Mouse (Mus musculus): ENCODE results near the gene Gapvd1.
A peak's percentile ranks its signal among the peaks of the same experiment; 100 is the strongest.

Gene Gapvd1

GRCm38 (mm10) chr2:34711904-34712303 is 43.1 kb downstream of the Gapvd1 start:
- no peak for DNase-seq (ENCODE audit: low read depth, low spot score)

DNA sequence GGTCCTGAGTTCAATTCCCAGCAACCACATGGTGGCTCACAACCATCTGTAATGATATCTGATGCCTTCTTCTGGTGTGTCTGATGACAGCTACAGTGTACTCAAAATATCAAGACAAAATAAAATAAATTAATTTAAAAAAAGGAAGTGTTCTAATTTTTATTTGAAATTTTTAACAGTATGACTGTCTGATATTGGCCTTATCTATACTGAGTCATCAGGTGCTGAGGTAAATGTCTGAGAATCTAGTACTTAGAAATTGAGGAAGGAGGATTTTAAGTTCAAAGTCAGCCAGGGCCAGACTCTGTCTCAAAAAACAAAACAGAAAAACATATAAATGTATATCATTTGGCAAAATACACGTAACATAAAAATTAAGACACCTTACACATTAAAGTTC is 46.4 kb downstream of the Gapvd1 start:
- DNase-seq (ENCODE audit: low read depth, low spot score), result no peak

DNA sequence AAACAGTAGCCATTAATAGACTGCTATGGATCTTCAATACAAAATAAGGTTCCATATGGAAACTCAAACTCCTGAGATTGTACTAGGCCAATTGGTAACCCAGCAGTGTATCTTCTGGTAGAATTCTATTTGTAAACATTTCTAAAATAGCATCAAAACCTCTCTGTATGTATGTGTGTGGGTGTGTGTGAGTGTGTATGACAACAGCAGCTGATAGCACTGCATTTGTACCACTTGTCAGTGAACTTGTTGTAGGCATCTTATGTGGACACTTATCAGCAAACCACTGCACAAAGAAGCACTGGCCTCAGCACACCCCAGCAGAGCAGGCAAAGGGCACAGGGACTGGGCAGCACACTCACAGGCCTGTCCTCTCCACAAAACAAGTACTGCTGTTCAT is 58.4 kb downstream of the Gapvd1 start:
- no peak for DNase-seq (ENCODE audit: low read depth, low spot score)

GRCm38 (mm10) chr2:34692861-34693260 is 62.2 kb downstream of the Gapvd1 start:
- no peak for DNase-seq (ENCODE audit: low read depth, low spot score)

DNA sequence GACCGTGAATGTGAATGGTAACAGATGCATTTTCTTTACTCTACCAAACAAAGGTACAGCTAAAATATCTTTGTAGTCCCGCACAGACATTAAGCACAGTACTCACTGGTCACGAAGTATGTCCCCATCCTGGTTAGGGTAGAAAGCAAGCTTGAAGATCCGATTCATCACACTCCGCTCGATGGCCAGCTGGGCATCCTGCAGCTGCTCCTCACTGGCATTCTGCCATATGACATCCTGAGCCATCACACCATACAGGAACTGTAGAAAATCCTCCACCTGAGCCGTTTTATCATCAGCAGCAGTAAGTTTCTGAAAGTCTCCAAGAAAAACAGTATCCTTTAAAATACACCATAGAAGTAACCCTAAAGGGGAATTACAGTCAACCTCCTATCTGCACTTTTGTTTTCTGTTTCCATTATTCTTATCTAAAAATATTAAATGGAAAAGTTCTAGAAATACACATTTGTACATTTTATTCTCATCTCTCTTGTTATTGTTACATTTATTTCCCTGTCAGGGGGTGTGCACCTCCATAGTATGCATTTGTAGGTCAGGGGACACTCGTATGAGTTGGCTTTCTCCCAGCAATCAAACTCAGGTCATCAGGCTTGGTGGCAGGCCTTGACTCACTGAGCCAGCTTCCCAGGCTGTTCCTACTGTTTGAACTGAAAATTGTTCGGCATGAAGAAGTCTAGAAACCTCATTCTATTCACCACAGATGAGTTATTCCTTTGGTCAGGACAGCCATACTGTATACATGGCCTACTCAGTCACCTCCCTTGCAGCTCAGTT is 70.8 kb downstream of the Gapvd1 start:
- no peak for DNase-seq (ENCODE audit: low read depth, low spot score)

GRCm38 (mm10) chr2:34677976-34678375 is 77.1 kb downstream of the Gapvd1 start:
- no peak for DNase-seq (ENCODE audit: low read depth, low spot score)

DNA sequence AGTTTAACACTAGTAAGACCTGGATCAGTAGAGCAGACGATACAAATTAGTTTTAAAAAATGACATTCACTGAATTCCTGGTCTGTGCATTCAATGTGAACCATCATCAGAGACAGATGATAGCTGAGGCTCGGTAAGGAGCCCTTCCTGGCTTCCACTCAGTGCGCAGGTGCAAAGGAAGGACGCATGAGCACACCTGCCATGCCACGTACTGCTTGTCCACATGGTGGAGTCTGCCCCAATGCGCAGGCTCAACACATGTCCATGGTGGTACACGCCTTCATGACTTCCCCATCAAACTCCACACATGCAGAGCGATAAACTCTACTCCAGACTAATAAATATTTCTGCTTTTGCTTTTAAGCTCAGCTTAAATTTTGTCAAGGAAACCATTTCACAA is 78.0 kb downstream of the Gapvd1 start:
- DNase-seq (ENCODE audit: low read depth, low spot score), result no peak

DNA sequence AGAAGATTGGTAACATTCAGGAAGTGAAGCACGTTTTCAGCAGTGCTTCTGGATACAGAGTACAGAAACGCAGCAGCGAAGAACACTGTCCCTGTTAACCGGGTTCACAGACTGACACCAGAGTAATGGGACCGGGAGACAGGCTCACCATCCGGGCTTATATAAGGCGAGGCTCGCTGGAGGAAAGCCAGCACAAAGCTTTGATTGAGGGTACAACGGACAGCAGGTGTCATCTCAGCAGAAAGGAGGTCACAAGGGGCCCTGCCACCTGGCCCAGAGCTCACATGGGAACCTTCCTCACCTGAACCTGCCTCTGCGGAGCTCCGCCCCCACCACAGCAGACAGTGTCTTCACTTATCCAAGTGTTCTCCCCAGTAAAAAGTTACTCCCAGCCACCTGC is 81.2 kb downstream of the Gapvd1 start:
- DNase-seq (ENCODE audit: low read depth, low spot score), result no peak

DNA sequence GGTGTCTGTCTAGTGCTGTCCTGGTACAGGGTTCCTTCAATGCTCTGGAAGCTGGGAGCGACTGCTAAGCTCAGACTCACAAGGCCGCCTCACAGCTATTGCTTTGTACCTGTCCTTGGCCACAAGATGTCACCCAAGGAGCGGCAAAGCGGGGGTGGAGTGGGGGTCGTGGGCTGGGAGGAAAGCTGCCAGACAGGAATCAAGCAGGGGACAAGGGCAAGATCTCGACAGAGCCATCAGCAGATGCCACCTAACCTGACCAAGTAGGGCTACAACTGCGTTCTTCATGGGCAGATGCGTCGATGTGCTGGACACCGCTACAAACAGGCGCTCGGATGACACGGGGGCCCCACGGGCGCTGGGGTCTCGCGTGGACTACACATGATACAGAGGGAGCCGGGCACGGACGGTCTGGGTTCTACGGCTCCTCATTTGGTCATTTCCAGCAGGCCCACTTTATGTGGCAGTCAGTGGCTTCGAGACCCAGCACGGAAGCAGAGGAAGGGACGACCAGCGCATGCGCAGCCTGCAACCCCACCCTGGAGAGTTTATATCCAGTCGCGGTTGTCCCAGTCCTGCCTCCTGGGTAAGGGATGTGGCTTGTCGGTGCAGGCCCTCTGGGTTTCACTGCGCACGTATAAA is 83.5 kb downstream of the Gapvd1 start:
- DNase-seq (ENCODE audit: low read depth, low spot score), result no peak

GRCm38 (mm10) chr2:34670470-34670869 is 84.6 kb downstream of the Gapvd1 start:
- no peak for DNase-seq (ENCODE audit: low read depth, low spot score)

DNA sequence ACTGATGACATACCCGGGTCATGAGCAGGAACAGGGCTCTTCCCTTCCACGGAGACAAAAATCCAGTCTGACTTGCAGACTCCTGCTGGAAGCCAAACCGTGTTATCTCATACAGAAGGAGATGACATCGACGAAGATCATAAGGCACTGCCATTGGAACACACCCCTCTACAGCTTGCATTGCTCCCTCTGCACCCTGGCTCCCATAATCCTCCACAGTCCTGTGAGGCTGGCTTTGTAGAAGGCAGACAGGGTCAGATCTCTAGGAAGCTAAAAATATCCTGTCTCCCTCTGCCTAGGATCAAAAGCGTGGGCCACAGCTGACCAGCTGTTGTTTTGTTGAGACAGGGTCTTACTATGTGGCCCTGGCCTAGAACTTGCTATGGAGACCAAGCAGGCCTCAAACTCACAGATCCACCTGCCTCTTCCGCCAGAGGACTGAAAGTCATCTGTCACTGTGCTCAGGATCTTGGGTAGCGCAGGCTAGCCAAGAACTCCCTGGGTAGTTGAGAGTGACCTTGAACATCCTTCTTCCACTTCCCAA is 85.8 kb downstream of the Gapvd1 start:
- no peak for DNase-seq (ENCODE audit: low read depth, low spot score)

DNA sequence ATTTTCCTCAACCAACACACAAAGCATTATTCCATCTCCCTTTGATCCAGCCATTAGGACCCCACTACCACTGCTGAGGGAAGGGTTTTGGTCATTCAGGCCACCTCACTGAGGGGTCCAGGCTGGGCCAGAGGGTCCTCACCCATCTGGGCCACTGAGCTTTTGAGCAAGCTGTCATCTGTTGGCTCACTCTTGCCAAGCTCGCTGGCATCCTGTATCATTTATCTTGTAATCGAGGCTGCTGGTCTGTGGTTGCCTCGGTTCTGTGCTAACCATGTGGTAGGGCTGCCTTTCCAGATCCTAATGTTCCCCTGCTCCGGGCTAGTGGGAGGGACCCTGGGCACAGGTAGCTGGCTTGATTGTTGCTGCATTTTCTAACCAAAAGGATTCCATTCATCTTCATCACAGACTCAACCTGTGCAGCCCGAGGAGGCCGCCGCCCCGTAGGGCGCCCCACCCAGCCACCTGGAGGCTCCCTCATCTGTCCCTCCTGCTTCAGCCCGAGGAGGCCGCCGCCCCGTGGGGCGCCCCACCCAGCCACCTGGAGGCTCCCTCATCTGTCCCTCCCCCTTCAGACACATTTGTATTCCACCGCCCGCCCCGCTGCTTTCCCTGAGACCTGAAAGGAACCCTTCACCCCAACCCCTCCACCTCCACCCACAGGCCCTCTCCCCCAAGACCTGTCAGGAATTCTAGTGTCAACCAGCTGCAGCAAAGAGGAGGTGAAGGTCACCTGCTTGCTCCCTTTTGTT is 86.4 kb downstream of the Gapvd1 start:
- peak; percentile 28 for DNase-seq (ENCODE audit: low read depth, low spot score)

DNA sequence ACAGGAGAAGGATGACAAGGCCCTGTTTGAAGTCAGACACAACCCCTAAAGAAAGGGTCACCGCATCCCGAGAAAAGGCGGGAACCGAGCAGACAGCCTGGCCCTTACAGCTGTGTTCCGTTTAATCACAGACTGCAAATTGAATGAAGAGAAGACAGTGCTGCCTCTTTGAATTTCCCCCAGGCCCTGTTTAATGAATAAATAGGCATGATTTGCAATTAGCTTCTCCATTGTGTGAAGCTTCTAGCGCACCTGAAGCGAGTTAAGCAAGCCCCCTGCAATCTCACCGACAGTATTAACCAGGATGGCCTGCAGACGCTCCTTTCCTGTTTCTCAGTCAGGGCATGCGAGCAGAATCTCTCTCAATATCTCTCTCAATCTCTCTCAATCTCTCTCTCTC is 87.2 kb downstream of the Gapvd1 start:
- DNase-seq (ENCODE audit: low read depth, low spot score), result no peak

DNA sequence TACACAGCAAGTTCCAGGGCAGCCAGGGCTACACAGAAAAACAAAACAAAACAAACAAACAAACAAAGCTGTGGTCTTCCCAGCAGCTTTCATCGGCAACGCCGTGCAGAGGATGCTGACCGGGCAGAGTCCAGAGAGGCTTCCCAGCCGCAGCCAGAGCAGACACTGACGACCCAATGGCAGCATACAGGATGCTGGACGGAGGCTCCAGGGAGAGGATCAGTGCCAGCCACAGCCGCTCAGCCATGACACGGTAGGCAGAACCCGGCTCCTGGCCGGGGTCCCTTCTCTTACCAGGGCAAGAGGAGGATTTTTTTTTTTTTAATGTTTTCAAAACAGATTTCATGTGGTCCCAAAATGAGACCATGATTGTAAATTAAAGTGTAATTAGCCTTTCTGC is 107.6 kb downstream of the Gapvd1 start:
- DNase-seq (ENCODE audit: low read depth, low spot score), result no peak

- no peak for DNase-seq (ENCODE audit: low read depth, low spot score)
These were observed 108.5 kb downstream of the Gapvd1 start for GRCm38 (mm10) chr2:34646541-34646865.

DNA sequence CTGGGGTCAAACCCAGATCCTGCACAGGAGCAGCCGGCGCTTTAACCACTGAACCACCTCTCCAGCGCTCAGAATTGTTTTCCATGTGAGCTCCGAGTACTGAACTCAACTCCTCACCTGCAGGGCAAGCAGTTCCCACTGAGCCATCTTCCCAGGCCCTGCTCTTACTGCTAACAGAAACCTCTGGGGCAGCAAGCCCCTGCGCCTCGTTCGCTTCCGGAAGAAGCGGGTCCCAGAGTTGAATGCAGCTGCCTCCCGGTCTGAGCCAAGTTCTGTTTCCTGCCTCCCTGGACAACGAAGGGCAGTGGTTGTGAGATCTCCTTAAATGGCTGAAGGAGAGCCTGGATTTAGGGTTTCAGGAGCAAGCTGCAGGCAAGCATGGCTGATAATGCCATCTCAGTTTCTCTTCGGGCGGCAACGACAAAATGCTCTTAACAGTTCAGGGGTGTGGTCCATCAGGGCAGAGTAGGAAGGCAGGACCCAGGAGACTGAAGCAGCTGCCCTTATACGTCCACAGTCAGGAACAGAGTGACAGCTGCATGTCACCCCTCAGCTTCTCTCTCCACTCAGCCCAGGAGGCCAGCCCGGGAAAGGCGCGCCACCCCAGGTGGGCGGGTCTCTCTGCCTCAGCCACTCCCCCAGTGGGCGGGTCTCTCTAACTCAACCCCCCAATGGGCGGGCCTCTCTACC is 109.0 kb downstream of the Gapvd1 start:
- peak; percentile 89 for DNase-seq (ENCODE audit: low read depth, low spot score)

- DNase-seq (ENCODE audit: low read depth, low spot score), result peak; percentile 75
These were observed 110.2 kb downstream of the Gapvd1 start for GRCm38 (mm10) chr2:34644571-34645526.

DNA sequence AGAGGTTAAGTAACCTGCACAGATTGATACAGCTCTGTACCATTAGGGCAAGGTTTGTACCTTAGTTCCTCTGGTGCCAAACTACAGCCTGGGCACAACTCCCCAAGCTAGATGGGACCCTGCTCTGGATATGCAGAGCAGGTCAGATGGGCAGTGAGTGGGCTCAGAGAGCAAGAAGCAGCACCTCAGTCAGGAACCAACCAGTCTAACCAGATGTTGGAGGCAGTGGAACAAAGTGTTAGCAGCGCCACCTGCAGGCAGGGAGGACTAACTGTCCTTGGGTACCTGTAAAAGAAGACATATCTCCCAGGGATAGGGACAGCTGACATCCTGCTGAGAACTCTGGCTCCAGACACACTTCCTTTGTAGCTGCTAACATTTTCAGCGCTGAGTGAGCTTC is 112.7 kb downstream of the Gapvd1 start:
- DNase-seq (ENCODE audit: low read depth, low spot score), result peak; percentile 81

- DNase-seq (ENCODE audit: low read depth, low spot score), result no peak
These were observed 115.3 kb downstream of the Gapvd1 start for GRCm38 (mm10) chr2:34639725-34640124.

- peak; percentile 78 for DNase-seq (ENCODE audit: low read depth, low spot score)
These were observed 115.9 kb downstream of the Gapvd1 start for GRCm38 (mm10) chr2:34638955-34639650.
